Mouse (Mus musculus) heart, embryonic 16.5 days (tissue): ENCODE results near the gene Nbr1. TPM values are rescaled to one million over a fixed set of nuclear protein-coding genes. Genes with fewer than 3 reads are reported as not detected.
A peak's percentile ranks its signal among the peaks of the same experiment; 100 is the strongest.
"Not testable (repeated sequence)": the region's sequence is repeated elsewhere in the genome, so short reads cannot be mapped to it uniquely, and the experiment has no call there.

Experiments used
- ATAC-seq: fragments of 200-750 bp; cut with Nextera tagmentation; replicated peaks from 2 replicates; pipeline ENCODE4 v1.8.0; 2017; ENCODE audit warnings: moderate number of reproducible peaks; ENCODE audit not compliant: insufficient read depth, low FRiP score; ENCODE audit errors: extremely low read depth
- H3K27ac ChIP-seq: fragments of 300-500 bp; sonication (generic); 2 replicates; pipeline ENCODE4 v1.5.1; 2014; ENCODE audit warnings: mild to moderate bottlenecking, low read length, control low read depth, moderate library complexity
- H3K27me3 ChIP-seq: fragments of 300-500 bp; sonication (generic); 2 replicates; pipeline ENCODE4 v1.6.1; 2014; ENCODE audit warnings: low read length, mixed read lengths; ENCODE audit not compliant: control insufficient read depth, insufficient read depth
- H3K36me3 ChIP-seq: fragments of 300-500 bp; sonication (generic); 2 replicates; pipeline ENCODE4 v1.6.1; 2014; ENCODE audit not compliant: control insufficient read depth, insufficient read depth
- H3K4me1 ChIP-seq: fragments of 300-500 bp; sonication (generic); 2 replicates; pipeline ENCODE4 v1.6.1; 2014; ENCODE audit warnings: low read length, mixed read lengths; ENCODE audit not compliant: control insufficient read depth, insufficient read depth
- H3K4me2 ChIP-seq: fragments of 300-500 bp; sonication (generic); 2 replicates; pipeline ENCODE4 v1.6.1; 2014; ENCODE audit warnings: low read depth, mild to moderate bottlenecking, control low read depth, low read length
- H3K4me3 ChIP-seq: fragments of 300-500 bp; sonication (generic); 2 replicates; pipeline ENCODE4 v1.5.1; 2014; ENCODE audit warnings: mild to moderate bottlenecking, control low read depth, low read length
- H3K9ac ChIP-seq: fragments of 300-500 bp; sonication (generic); 2 replicates; pipeline ENCODE4 v1.6.1; 2014; ENCODE audit warnings: low read length, control low read depth
- H3K9me3 ChIP-seq: fragments of 300-500 bp; sonication (generic); replicated peaks from 2 replicates; pipeline ENCODE4 v1.6.1; 2016; ENCODE audit warnings: low read length; ENCODE audit not compliant: control insufficient read depth
- WGBS: fragments of 180-500 bp; shearing (Covaris S2); extraction: QIAGEN DNeasy Blood & Tissue Kit; methylation state at CpG from one replicate; pipeline ENCODE4 v1.1.7; 2014; 5-methylcytosine and 5-hydroxymethylcytosine counted together
- polyA plus RNA-seq: library from polyadenylated mRNA; unstranded; fragments of >200 nt; fragmentation: Nextera tagmentation; extraction: Ambion mirVana; gene quantifications from 2 replicates; pipeline ENCODE4 v1.2.1, GENCODE M21; 2015

The Nbr1 gene
- polyA plus RNA-seq, 1 experiment from 2014 or later = 65.5 TPM

- Histone ChIP-seq H3K27me3 (no peaks in the 10 kb centered on the region), H3K4me2 (no peak overlapping the region), H3K36me3 (no peaks in the 10 kb centered on the region), H3K4me1 (peaks cover 10% of the 10 kb centered on the region), H3K9me3 (no peaks in the 10 kb centered on the region), H3K9ac (no peak overlapping the region), H3K4me3 (no peak overlapping the region), H3K27ac (no peak overlapping the region)
- WGBS = 66% methylated on average over 6 of the region's 6 CpGs
- no peak for ATAC-seq
Observed at GRCm38 (mm10) chr11:101615380-101615779, 63.4 kb downstream of the Nbr1 start.

GRCm38 (mm10) chr11:101616104-101616503 is 64.2 kb downstream of the Nbr1 start:
- H3K4me2 ChIP-seq = no peak overlapping the region
- no peak overlapping the region for H3K9ac ChIP-seq
- no peak overlapping the region for H3K4me3 ChIP-seq
- WGBS = 85% methylated on average over 8 of the region's 8 CpGs
- peaks cover 4% of the 10 kb centered on the region for H3K4me1 ChIP-seq
- no peaks in the 10 kb centered on the region for H3K27me3 ChIP-seq
- H3K27ac ChIP-seq = no peak overlapping the region
- no peaks in the 10 kb centered on the region for H3K9me3 ChIP-seq
- H3K36me3 ChIP-seq = no peaks in the 10 kb centered on the region
- ATAC-seq = no peak

- Histone ChIP-seq H3K9ac (no peak overlapping the region), H3K36me3 (no peaks in the 10 kb centered on the region), H3K4me1 (peaks cover 4% of the 10 kb centered on the region), H3K27me3 (no peaks in the 10 kb centered on the region), H3K27ac (no peak overlapping the region), H3K4me2 (no peak overlapping the region), H3K4me3 (no peak overlapping the region), H3K9me3 (no peaks in the 10 kb centered on the region)
- 20% methylated on average over 18 of the region's 18 CpGs for WGBS
- no peak; the same call in 1 of the 2 replicates for ATAC-seq
Observed at GRCm38 (mm10) chr11:101616948-101617767, 65.2 kb downstream of the Nbr1 start.

- Histone ChIP-seq H3K27me3 (no peaks in the 10 kb centered on the region), H3K9ac (no peak overlapping the region), H3K27ac (no peak overlapping the region), H3K4me3 (no peak overlapping the region), H3K36me3 (no peaks in the 10 kb centered on the region), H3K4me1 (peaks cover 4% of the 10 kb centered on the region), H3K9me3 (no peaks in the 10 kb centered on the region), H3K4me2 (peak overlapping the region; percentile 7; the same call in 1 of the 2 replicates)
- 9% methylated on average over 8 of the region's 8 CpGs for WGBS
- ATAC-seq = no peak
Observed at GRCm38 (mm10) chr11:101617849-101618248, 65.9 kb downstream of the Nbr1 start.

- no peaks in the 10 kb centered on the region for H3K9me3 ChIP-seq
Observed at GRCm38 (mm10) chr11:101618596-101618995, 66.6 kb downstream of the Nbr1 start.

GRCm38 (mm10) chr11:101620022-101620655 is 68.2 kb downstream of the Nbr1 start:
- not testable (repeated sequence) for H3K27me3 ChIP-seq, ATAC-seq, H3K9ac ChIP-seq, H3K36me3 ChIP-seq, H3K27ac ChIP-seq, H3K4me2 ChIP-seq, H3K9me3 ChIP-seq, H3K4me3 ChIP-seq, H3K4me1 ChIP-seq
- 79% methylated on average over 11 of the region's 11 CpGs for whole genome bisulfite sequencing

More at GRCm38 (mm10) chr11:101618596-101618995, 66.6 kb downstream of the Nbr1 start:
- no peaks in the 10 kb centered on the region for H3K36me3 ChIP-seq
- H3K27me3 ChIP-seq = no peaks in the 10 kb centered on the region
- 80% methylated on average over 3 of the region's 3 CpGs for WGBS
- no peak overlapping the region for H3K4me3 ChIP-seq
- H3K9ac ChIP-seq = no peak overlapping the region
- H3K4me2 ChIP-seq = no peak overlapping the region
- no peak for ATAC-seq
- H3K4me1 ChIP-seq = peaks cover 4% of the 10 kb centered on the region
- H3K27ac ChIP-seq = no peak overlapping the region

- peak; percentile 21 for ATAC-seq
- Histone ChIP-seq H3K9ac (peak overlapping the region; percentile 75), H3K9me3 (no peaks in the 10 kb centered on the region), H3K4me1 (peaks cover 5% of the 10 kb centered on the region), H3K4me2 (peak overlapping the region; percentile 85), H3K27me3 (no peaks in the 10 kb centered on the region), H3K36me3 (peaks cover 3% of the 10 kb centered on the region; the same call in 1 of the 2 replicates), H3K27ac (peak overlapping the region; percentile 99), H3K4me3 (peak overlapping the region; percentile 71)
- WGBS = 2% methylated on average over 8 of the region's 8 CpGs
Observed at GRCm38 (mm10) chr11:101626649-101626994, 74.7 kb downstream of the Nbr1 start.

- WGBS = under 1% methylated on average over 32 of the region's 34 CpGs
- Histone ChIP-seq H3K4me2 (peak within 1 kb of the TSS; percentile 85), H3K27me3 (no peaks in the 10 kb centered on the region), H3K36me3 (peaks cover 5% of the 10 kb centered on the region; the same call in 1 of the 2 replicates), H3K4me3 (peak within 1 kb of the TSS; percentile 71), H3K9me3 (no peaks in the 10 kb centered on the region), H3K9ac (peak within 1 kb of the TSS; percentile 95), H3K27ac (peak within 1 kb of the TSS; percentile 99), H3K4me1 (peaks cover 5% of the 10 kb centered on the region)
- ATAC-seq = peak; percentile 88
Observed at GRCm38 (mm10) chr11:101626995-101627856, 75.3 kb downstream of the Nbr1 start, which contains the start of gene Rdm1. Rdm1 (plus strand) TSS chr11:101627195.
